8 mouse cellular contexts compared by ENCODE assay signal in genomic region chr10:19167641-19168271, GRCm38 (mm10).
DNase-seq lines count a peak whose midpoint lies in the region; ATAC-seq and TF ChIP-seq lines count a peak whose summit lies in the region.

No protein-coding gene starts in this region.

- intact Hi-C loops in left cerebral cortex, adult 2 months (cut with DNase I): loop anchor here (5.0 to 10.0 kb wide), 2 partner anchors 150 to 1417 kb away; partner anchors contain the start of gene Tnfaip3

- H3K4me2 ChIP-seq in kidney, embryonic 16.5 days (replicated peaks; ENCODE audit: low read depth, low read length): no peak overlapping the region
- no peak overlapping the region for H3K4me2 ChIP-seq in forebrain, embryonic 13.5 days
- peak overlapping the region; percentile 19 for H3K4me2 ChIP-seq in midbrain, embryonic 12.5 days (replicated peaks)

- H3K27ac ChIP-seq in kidney, embryonic 16.5 days (ENCODE audit: low read length): 0 out of 2 replicates have a peak overlapping the region, but pooled peaks have one; percentile 56
- H3K27ac ChIP-seq in forebrain, embryonic 13.5 days: no peak overlapping the region
- no peak overlapping the region for H3K27ac ChIP-seq in limb, embryonic 10.5 days
- H3K27ac ChIP-seq in midbrain, embryonic 12.5 days (replicated peaks): no peak overlapping the region; the same call in 1 of the 2 replicates
- H3K27ac ChIP-seq in left cerebral cortex, adult 2 months: no peak overlapping the region

- no peaks in the 10 kb centered on the region for H3K27me3 ChIP-seq in kidney, embryonic 16.5 days (ENCODE audit: insufficient read depth, low read length)
- no peaks in the 10 kb centered on the region for H3K27me3 ChIP-seq in forebrain, embryonic 13.5 days
- no peaks in the 10 kb centered on the region for H3K27me3 ChIP-seq in limb, embryonic 10.5 days (ENCODE audit: low read depth, poor library complexity, severe bottlenecking)
- no peaks in the 10 kb centered on the region for H3K27me3 ChIP-seq in midbrain, embryonic 12.5 days

- no peak for TF ChIP-seq CTCF in left cerebral cortex, adult 2 months (IDR thresholded peaks at IDR 0.05)

- H3K36me3 ChIP-seq in kidney, embryonic 16.5 days (ENCODE audit: insufficient read depth, low read length): no peaks in the 10 kb centered on the region
- H3K36me3 ChIP-seq in forebrain, embryonic 13.5 days (ENCODE audit: poor library complexity, severe bottlenecking): no peaks in the 10 kb centered on the region
- H3K36me3 ChIP-seq in limb, embryonic 10.5 days: no peaks in the 10 kb centered on the region
- H3K36me3 ChIP-seq in midbrain, embryonic 12.5 days: no peaks in the 10 kb centered on the region

- H3K4me3 ChIP-seq in kidney, embryonic 16.5 days (ENCODE audit: low read length): no peak overlapping the region
- no peak overlapping the region for H3K4me3 ChIP-seq in forebrain, embryonic 13.5 days
- H3K4me3 ChIP-seq in limb, embryonic 10.5 days: no peak overlapping the region
- H3K4me3 ChIP-seq in midbrain, embryonic 12.5 days: no peak overlapping the region
- H3K4me3 ChIP-seq in left cerebral cortex, adult 2 months: no peak overlapping the region

- peak; percentile 83 for ATAC-seq in kidney, embryonic 16.5 days (ENCODE audit: low FRiP score, low TSS enrichment)
- ATAC-seq in forebrain, embryonic 13.5 days: 0 out of 2 replicates have a peak, but pooled peaks have one; percentile 36
- ATAC-seq in midbrain, embryonic 12.5 days (ENCODE audit: low FRiP score, low read depth): peak; percentile 82

- 45% methylated on average over 8 of the region's 8 CpGs for WGBS in kidney, embryonic 16.5 days
- 38% methylated on average over 8 of the region's 8 CpGs for WGBS in forebrain, embryonic 13.5 days
- 57% methylated on average over 8 of the region's 8 CpGs for WGBS in limb, embryonic 10.5 days
- 29% methylated on average over 8 of the region's 8 CpGs for WGBS in midbrain, embryonic 12.5 days

- H3K9me3 ChIP-seq in kidney, embryonic 16.5 days (ENCODE audit: low read length): no peaks in the 10 kb centered on the region
- no peaks in the 10 kb centered on the region for H3K9me3 ChIP-seq in forebrain, embryonic 13.5 days (replicated peaks)
- H3K9me3 ChIP-seq in limb, embryonic 10.5 days (replicated peaks): no peaks in the 10 kb centered on the region
- no peaks in the 10 kb centered on the region for H3K9me3 ChIP-seq in midbrain, embryonic 12.5 days

- peaks cover 17% of the 10 kb centered on the region; the same call in 1 of the 2 replicates for H3K4me1 ChIP-seq in kidney, embryonic 16.5 days (ENCODE audit: insufficient read depth, low read length)
- H3K4me1 ChIP-seq in forebrain, embryonic 13.5 days: no peaks in the 10 kb centered on the region
- H3K4me1 ChIP-seq in limb, embryonic 10.5 days: peaks cover 6% of the 10 kb centered on the region
- peaks cover 9% of the 10 kb centered on the region for H3K4me1 ChIP-seq in midbrain, embryonic 12.5 days

- H3K9ac ChIP-seq in kidney, embryonic 16.5 days (replicated peaks; ENCODE audit: low read length): no peak overlapping the region
- H3K9ac ChIP-seq in forebrain, embryonic 13.5 days: no peak overlapping the region
- no peak overlapping the region for H3K9ac ChIP-seq in midbrain, embryonic 12.5 days (replicated peaks)

- no peak for DNase-seq in kidney, postnatal 36 days
- peak; percentile 30 for DNase-seq in limb, embryonic 10.5 days (ENCODE audit: low spot score)
- DNase-seq in left cerebral cortex, adult 2 months (ENCODE audit: extremely low spot score in 1 of 2, low spot score in 2 of 2): no peak
- DNase-seq in adrenal gland, adult 2 months: no peak
- no peak for DNase-seq in cerebellum, adult 11 months
